Mouse (Mus musculus) megakaryocyte, embryonic 14.5 days (primary cell): ENCODE data around the gene Mad1l1.

Source experiments
- FLI1 ChIP-seq: IDR thresholded peaks from 2 replicates; pipeline ENCODE4 v1.6.1; 2012; ENCODE audit warnings: low read length, inconsistent platforms, mixed read lengths
- GATA1 ChIP-seq: IDR thresholded peaks from 3 replicates; pipeline ENCODE4 v1.6.1; 2012; ENCODE audit warnings: mixed read lengths, low read length, inconsistent platforms, borderline replicate concordance

GRCm38 (mm10) chr5:140149298-140149697, 172.1 kb downstream of the Mad1l1 start:
- no peak for TF ChIP-seq FLI1
- peak; percentile 69 for TF ChIP-seq GATA1
